In genomic region chr12:56284210-56284609, GRCm38 (mm10) we compare ENCODE assay signal across 30 mouse cellular contexts.
"Had no signal": no experiment of that assay in that cellular context is flagged by ENCODE, and none has a peak within 500 bp of the region (broad histone marks: within the 10 kb centered on the region; RNA-seq: fewer than 3 reads in every experiment).

No protein-coding gene starts in this region.

- H3K36me3 ChIP-seq: heart, embryonic 12.5 days; heart, embryonic 13.5 days; heart, embryonic 15.5 days; hindbrain, embryonic 10.5 days; hindbrain, embryonic 12.5 days; hindbrain, embryonic 13.5 days; hindbrain, embryonic 15.5 days; intestine, embryonic 15.5 days; kidney, embryonic 15.5 days had no signal

- H3K27me3 ChIP-seq: heart, embryonic 12.5 days; heart, embryonic 13.5 days; heart, embryonic 15.5 days; hindbrain, embryonic 12.5 days; hindbrain, embryonic 13.5 days; hindbrain, embryonic 15.5 days; intestine, embryonic 15.5 days; kidney, embryonic 15.5 days had no signal

- H3K9ac ChIP-seq: heart, embryonic 12.5 days; heart, embryonic 13.5 days; heart, embryonic 15.5 days; hindbrain, embryonic 12.5 days; hindbrain, embryonic 13.5 days; hindbrain, embryonic 14.5 days; hindbrain, embryonic 15.5 days; intestine, embryonic 15.5 days; kidney, embryonic 15.5 days had no signal

- H3K27ac ChIP-seq: heart, embryonic 13.5 days; heart, embryonic 15.5 days; hindbrain, embryonic 10.5 days; hindbrain, embryonic 12.5 days; hindbrain, embryonic 13.5 days; hindbrain, embryonic 14.5 days; hindbrain, embryonic 15.5 days; hindbrain, postnatal 0 days; intestine, embryonic 15.5 days; kidney, embryonic 15.5 days; kidney, postnatal 0 days; layer of hippocampus, adult 2 months; left cerebral cortex, adult 2 months had no signal

- H3K4me3 ChIP-seq: heart, embryonic 12.5 days; heart, embryonic 13.5 days; heart, embryonic 15.5 days; hindbrain, embryonic 10.5 days; hindbrain, embryonic 12.5 days; hindbrain, embryonic 13.5 days; hindbrain, embryonic 15.5 days; intestine, embryonic 15.5 days; kidney, embryonic 15.5 days; layer of hippocampus, adult 2 months; left cerebral cortex, adult 2 months had no signal

- H3K9me3 ChIP-seq: heart, embryonic 12.5 days; heart, embryonic 13.5 days; heart, embryonic 15.5 days; hindbrain, embryonic 10.5 days; hindbrain, embryonic 12.5 days; hindbrain, embryonic 13.5 days; hindbrain, embryonic 15.5 days; intestine, embryonic 15.5 days; kidney, embryonic 15.5 days had no signal

- H3K4me1 ChIP-seq: heart, embryonic 12.5 days; heart, embryonic 13.5 days; heart, embryonic 15.5 days; hindbrain, embryonic 10.5 days; hindbrain, embryonic 12.5 days; hindbrain, embryonic 13.5 days; hindbrain, embryonic 15.5 days; intestine, embryonic 15.5 days; kidney, embryonic 15.5 days had no signal

- DNase-seq: heart, postnatal 10 days; heart, postnatal 14 days; heart, postnatal 36 days; heart, postnatal 4 days; kidney, adult 11 months; kidney, adult 18-20 months; kidney, adult 2 months; kidney, adult 8-10 months; kidney, adult 9 months; kidney, postnatal 10 days; kidney, postnatal 14 days; kidney, postnatal 25 days; kidney, postnatal 36 days; kidney, postnatal 4 days; layer of hippocampus, adult 9-11 months; layer of hippocampus, postnatal 36 days had no signal
